Comparison of ENCODE assay signal across 13 mouse cellular contexts in the genomic region with DNA sequence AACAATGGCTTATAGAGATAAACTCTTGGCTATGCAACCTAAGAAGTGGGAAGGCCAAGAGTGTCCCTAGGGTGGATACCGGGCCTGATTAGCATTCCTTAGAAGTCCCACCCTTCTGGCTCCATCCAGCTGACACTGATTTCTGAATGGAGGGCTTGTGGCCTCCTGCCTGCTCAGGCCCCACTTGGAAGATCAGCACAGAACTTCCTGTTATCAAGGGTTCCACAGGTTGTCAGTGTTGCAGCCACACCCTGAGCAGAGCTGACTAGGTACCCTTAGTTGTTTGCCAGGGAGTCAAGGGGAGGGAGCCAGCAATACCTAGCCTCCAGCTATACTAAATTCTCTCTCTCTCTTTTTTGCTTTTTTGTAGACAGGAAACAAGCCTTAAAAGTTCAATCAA.
DNase-seq lines count a peak whose midpoint lies in the region; ATAC-seq and TF ChIP-seq lines count a peak whose summit lies in the region.
"Had no signal": no experiment of that assay in that cellular context is flagged by ENCODE, and none has a peak within 500 bp of the region (broad histone marks: within the 10 kb centered on the region; RNA-seq: fewer than 3 reads in every experiment).

No protein-coding gene starts in this region.

- no peak for TF ChIP-seq CTCF in stomach, postnatal 0 days (IDR thresholded peaks at IDR 0.05; ENCODE audit: low read depth)

- DNase-seq in stomach, postnatal 0 days (ENCODE audit: low spot score): no peak
- peak; percentile 74 for DNase-seq in ZHBTc4 (ENCODE audit: low read depth, low spot score)
- DNase-seq in gastrocnemius, postnatal 25 days: no peak
- no peak for DNase-seq in kidney, adult 8-10 months
- DNase-seq in cerebellum, adult 11-12 months: no peak
- DNase-seq: adrenal gland, postnatal 10 days; gastrocnemius, postnatal 10 days had no signal

- 0% methylated on average over 1 of the region's 1 CpGs for WGBS in stomach, embryonic 15.5 days
- WGBS in stomach, postnatal 0 days: 15% methylated on average over 1 of the region's 1 CpGs

- no peak for TF ChIP-seq EP300 in stomach, postnatal 0 days (optimal IDR thresholded peaks at IDR 0.05)

- H3K4me2 ChIP-seq in stomach, embryonic 15.5 days: no peak overlapping the region
- no peak overlapping the region for H3K4me2 ChIP-seq in stomach, postnatal 0 days (replicated peaks; ENCODE audit: low read depth)
- H3K4me2 ChIP-seq: hindbrain, embryonic 13.5 days; limb, embryonic 15.5 days; midbrain, embryonic 11.5 days had no signal

- H3K4me1 ChIP-seq in stomach, embryonic 15.5 days: no peaks in the 10 kb centered on the region
- H3K4me1 ChIP-seq in stomach, postnatal 0 days (replicated peaks; ENCODE audit: control insufficient read depth, insufficient read depth): no peaks in the 10 kb centered on the region
- H3K4me1 ChIP-seq: hindbrain, embryonic 13.5 days had no signal

- no peak overlapping the region for H3K4me3 ChIP-seq in stomach, embryonic 15.5 days (replicated peaks)
- H3K4me3 ChIP-seq in stomach, postnatal 0 days (ENCODE audit: low read depth, low read length): no peak overlapping the region
- H3K4me3 ChIP-seq: hindbrain, embryonic 13.5 days; limb, embryonic 15.5 days had no signal

- H3K27ac ChIP-seq in stomach, embryonic 15.5 days: no peak overlapping the region
- H3K27ac ChIP-seq in stomach, postnatal 0 days (replicated peaks): no peak overlapping the region
- H3K27ac ChIP-seq: hindbrain, embryonic 13.5 days; kidney, postnatal 0 days; limb, embryonic 15.5 days had no signal

- no peaks in the 10 kb centered on the region for H3K9me3 ChIP-seq in stomach, embryonic 15.5 days
- H3K9me3 ChIP-seq in stomach, postnatal 0 days (ENCODE audit: control insufficient read depth, low read length): no peaks in the 10 kb centered on the region
- H3K9me3 ChIP-seq: hindbrain, embryonic 13.5 days; limb, embryonic 15.5 days had no signal

- no peaks in the 10 kb centered on the region for H3K27me3 ChIP-seq in stomach, embryonic 15.5 days (replicated peaks)
- no peaks in the 10 kb centered on the region for H3K27me3 ChIP-seq in stomach, postnatal 0 days (ENCODE audit: control insufficient read depth, insufficient read depth, low read length)

- no peaks in the 10 kb centered on the region for H3K36me3 ChIP-seq in stomach, embryonic 15.5 days
- no peaks in the 10 kb centered on the region for H3K36me3 ChIP-seq in stomach, postnatal 0 days (ENCODE audit: control insufficient read depth, insufficient read depth, low read length)
- H3K36me3 ChIP-seq: hindbrain, embryonic 13.5 days; limb, embryonic 15.5 days had no signal

- 0 out of 2 replicates have a peak, but pooled peaks have one; percentile 22 for ATAC-seq in stomach, embryonic 15.5 days (ENCODE audit: insufficient read depth, low FRiP score, low read depth)
- ATAC-seq in stomach, postnatal 0 days (ENCODE audit: low FRiP score, low TSS enrichment): no peak
- ATAC-seq in megakaryocyte-erythroid progenitor cell, adult 5-6 weeks (replicated peaks; ENCODE audit: low FRiP score, low TSS enrichment, poor library complexity, severe bottlenecking): peak; percentile 55

- H3K9ac ChIP-seq in stomach, embryonic 15.5 days: no peak overlapping the region
- H3K9ac ChIP-seq in stomach, postnatal 0 days (ENCODE audit: low read length): no peak overlapping the region
- H3K9ac ChIP-seq: hindbrain, embryonic 13.5 days; limb, embryonic 15.5 days had no signal
